Mouse (Mus musculus): Measurements from ENCODE around the gene Prss44.
"Not testable (repeated sequence)": the region's sequence is repeated elsewhere in the genome, so short reads cannot be mapped to it uniquely, and the experiment has no call there.

Prss44 gene

GRCm38 (mm10) chr9:110813789-110814188 lies at the start of gene Prss44:
Gene Prss44, plus strand, starts transcription at chr9:110813994.
- in situ Hi-C loops (cut with MboI, MseI) = no loop called here

- in situ Hi-C loops (cut with MboI, MseI) = loop anchor here (5.0 kb wide), 1 partner anchor 735 kb away; no protein-coding TSS in a partner anchor
Observed at GRCm38 (mm10) chr9:110772336-110772735, 41.5 kb upstream of the Prss44 start.

GRCm38 (mm10) chr9:110774403-110775268 lies 39.2 kb upstream of the Prss44 start:
- in situ Hi-C loops (cut with MboI, MseI) = loop anchor here (5.0 kb wide), 1 partner anchor 737 kb away; no protein-coding TSS in a partner anchor

- in situ Hi-C loops (cut with MboI, MseI) = no loop called here
Observed at GRCm38 (mm10) chr9:110775269-110776022, 38.3 kb upstream of the Prss44 start.

GRCm38 (mm10) chr9:110778100-110778499 lies 35.7 kb upstream of the Prss44 start:
- in situ Hi-C loops (cut with MboI, MseI) = no loop called here

- in situ Hi-C loops (cut with MboI, MseI) = no loop called here
Observed at GRCm38 (mm10) chr9:110778559-110778958, 35.2 kb upstream of the Prss44 start.

GRCm38 (mm10) chr9:110779242-110779913 lies 34.4 kb upstream of the Prss44 start:
- in situ Hi-C loops (cut with MboI, MseI) = no loop called here

GRCm38 (mm10) chr9:110781256-110781721 lies 32.5 kb upstream of the Prss44 start:
- in situ Hi-C loops (cut with MboI, MseI) = no loop called here

- in situ Hi-C loops (cut with MboI, MseI) = no loop called here
Observed at GRCm38 (mm10) chr9:110781731-110782130, 32.1 kb upstream of the Prss44 start.

- in situ Hi-C loops (cut with MboI, MseI) = no loop called here
Observed at GRCm38 (mm10) chr9:110783611-110784010, 30.2 kb upstream of the Prss44 start.

GRCm38 (mm10) chr9:110788169-110788568 lies 25.6 kb upstream of the Prss44 start:
- in situ Hi-C loops (cut with MboI, MseI) = no loop called here

- in situ Hi-C loops (cut with MboI, MseI) = no loop called here
Observed at GRCm38 (mm10) chr9:110790462-110790861, 23.3 kb upstream of the Prss44 start.

- in situ Hi-C loops (cut with MboI, MseI) = no loop called here
Observed at GRCm38 (mm10) chr9:110797013-110797412, 16.8 kb upstream of the Prss44 start.

GRCm38 (mm10) chr9:110797866-110798265 lies 15.9 kb upstream of the Prss44 start, which contains the start of gene Prss42:
Gene Prss42, plus strand, starts transcription at chr9:110798166.
- in situ Hi-C loops (cut with MboI, MseI) = no loop called here

- in situ Hi-C loops (cut with MboI, MseI) = no loop called here
Observed at GRCm38 (mm10) chr9:110800834-110801479, 12.8 kb upstream of the Prss44 start.

GRCm38 (mm10) chr9:110803294-110803693 lies 10.5 kb upstream of the Prss44 start:
- in situ Hi-C loops (cut with MboI, MseI) = no loop called here

- in situ Hi-C loops (cut with MboI, MseI) = no loop called here
Observed at GRCm38 (mm10) chr9:110810051-110810450, 3.7 kb upstream of the Prss44 start.

- in situ Hi-C loops (cut with MboI, MseI) = not testable (repeated sequence)
Observed at GRCm38 (mm10) chr9:110820546-110820945, 6.8 kb downstream of the Prss44 start.

- in situ Hi-C loops (cut with MboI, MseI) = no loop called here
Observed at GRCm38 (mm10) chr9:110821436-110821835, 7.6 kb downstream of the Prss44 start.

GRCm38 (mm10) chr9:110825426-110825825 lies 11.6 kb downstream of the Prss44 start:
- in situ Hi-C loops (cut with MboI, MseI) = no loop called here

GRCm38 (mm10) chr9:110825832-110826231 lies 12.0 kb downstream of the Prss44 start:
- in situ Hi-C loops (cut with MboI, MseI) = no loop called here
